Mouse (Mus musculus) kidney, postnatal 25 days (tissue): ENCODE results near the gene Tiprl.

ENCODE experiments used
- DNase-seq, 2 experiments: peaks; one replicate each; pipeline ENCODE4 v3.0.0; 2021; ENCODE audit warnings: mixed read lengths in 2 of 2

Tiprl gene

GRCm38 (mm10) chr1:165236321-165237298 is at the start of gene Tiprl:
Gene Tiprl, minus strand, starts transcription at chr1:165236996.
- peak; percentile 97 to 98 for DNase-seq

DNA sequence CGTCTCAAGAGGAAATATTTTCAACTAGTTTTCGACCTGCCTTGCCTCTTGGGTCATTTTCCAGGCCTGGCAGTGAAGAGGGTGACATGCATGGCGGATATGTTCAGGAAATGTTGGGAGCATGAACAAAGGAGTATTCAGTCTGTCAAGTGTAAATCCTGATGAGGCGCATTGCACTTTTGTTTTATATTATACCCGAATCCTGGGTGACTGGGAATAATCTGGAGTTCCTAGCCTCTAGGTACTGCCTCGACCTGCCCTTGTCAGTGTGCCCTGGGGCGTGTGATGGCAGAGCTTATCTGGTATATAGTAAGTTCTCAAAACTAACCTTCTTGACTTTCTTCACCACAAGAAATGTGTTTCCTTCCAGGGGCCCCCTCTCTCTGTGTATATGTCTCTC is 47.3 kb upstream of the Tiprl start:
- no peak for DNase-seq

DNA sequence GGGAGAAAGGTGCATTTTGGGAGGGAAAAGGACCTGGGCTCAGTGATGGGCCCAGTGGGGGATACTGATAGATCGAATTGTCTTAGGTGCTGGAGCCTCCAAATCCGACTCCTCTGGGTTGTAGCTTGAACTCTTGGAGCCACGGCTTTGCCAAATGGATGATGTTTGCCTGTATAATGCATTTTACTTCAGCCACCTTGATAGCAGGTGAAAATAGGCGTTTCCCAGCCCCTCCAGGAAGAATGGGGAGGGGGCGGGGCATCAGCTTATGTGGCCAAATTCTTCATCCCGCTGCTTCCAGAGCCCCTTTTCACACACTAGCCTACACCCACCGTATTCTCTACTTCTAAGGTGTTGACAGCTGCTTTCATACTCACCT is 46.2 kb upstream of the Tiprl start:
- no peak for DNase-seq

DNA sequence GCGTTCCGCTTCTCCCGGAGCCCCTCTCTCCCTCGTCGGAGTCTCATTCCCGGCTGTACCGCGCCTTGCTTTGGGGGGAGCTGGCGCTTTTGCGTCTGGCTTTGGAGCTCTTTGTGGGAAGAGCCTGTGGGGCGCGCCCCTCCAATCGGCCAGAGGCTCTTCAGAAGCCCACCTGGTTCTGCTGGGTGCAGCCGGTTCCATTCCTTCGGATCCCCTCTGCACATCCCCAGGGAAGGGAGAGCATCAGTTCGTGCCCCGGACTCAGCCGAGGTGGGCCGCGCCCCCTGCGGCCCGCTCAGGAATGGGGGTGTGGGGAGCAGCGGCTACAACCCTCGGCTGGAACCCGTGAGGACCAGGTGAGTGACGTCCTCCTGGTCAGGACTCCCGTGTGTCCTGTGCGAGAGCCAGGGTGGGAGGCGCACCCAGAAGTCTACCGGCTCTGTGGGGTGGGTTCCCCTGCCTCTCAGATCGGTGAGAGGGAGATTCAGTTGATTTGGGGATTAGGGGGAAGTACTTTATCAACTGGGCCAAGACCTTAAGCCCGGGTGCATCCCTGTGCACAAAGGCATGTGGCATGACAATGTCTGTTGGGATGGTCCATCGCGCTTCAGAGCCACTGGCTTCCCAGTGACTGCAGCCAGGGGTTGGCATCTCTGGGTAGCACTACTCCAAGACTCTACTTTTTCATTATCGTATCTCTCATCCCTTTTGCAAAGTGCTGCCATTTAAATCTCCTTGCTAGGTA is 45.6 kb upstream of the Tiprl start:
- no peak for DNase-seq

GRCm38 (mm10) chr1:165281351-165282221 is 44.8 kb upstream of the Tiprl start:
- DNase-seq: peak; percentile 60 to 82

- no peak for DNase-seq
These were observed 43.9 kb upstream of the Tiprl start for GRCm38 (mm10) chr1:165280741-165281140.

DNA sequence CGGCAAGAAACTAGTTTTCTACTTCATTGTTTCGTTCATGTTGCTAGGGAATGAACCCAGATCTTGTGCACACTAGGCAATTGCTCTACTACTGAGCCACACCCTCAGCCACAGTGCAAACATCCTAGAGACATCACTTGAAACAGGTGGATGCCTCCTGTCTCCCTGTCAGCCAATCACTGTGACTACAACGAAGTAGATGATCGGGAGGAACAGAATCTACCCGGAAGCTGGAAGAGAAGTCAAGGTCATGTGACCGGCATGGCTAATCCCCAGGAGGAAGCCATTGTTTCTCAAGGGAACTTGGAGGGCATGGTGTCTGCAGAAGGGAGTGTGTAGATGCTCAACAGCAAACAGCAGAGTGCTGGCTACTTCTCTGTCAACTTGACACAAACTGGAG is 38.1 kb upstream of the Tiprl start:
- DNase-seq: no peak

- peak; percentile 61 to 81 for DNase-seq
These were observed 15.4 kb upstream of the Tiprl start for GRCm38 (mm10) chr1:165252027-165252671.

GRCm38 (mm10) chr1:165250546-165250945 is 13.8 kb upstream of the Tiprl start:
- DNase-seq: no peak

- DNase-seq: no peak
These were observed 12.0 kb upstream of the Tiprl start for GRCm38 (mm10) chr1:165248842-165249241.

- no peak for DNase-seq
These were observed 11.0 kb upstream of the Tiprl start for GRCm38 (mm10) chr1:165247788-165248187.

- no peak for DNase-seq
These were observed 10.3 kb upstream of the Tiprl start for GRCm38 (mm10) chr1:165247085-165247484.

GRCm38 (mm10) chr1:165246587-165246986 is 9.8 kb upstream of the Tiprl start:
- no peak for DNase-seq

GRCm38 (mm10) chr1:165235846-165236245 is 950 bp downstream of the Tiprl start:
- no peak for DNase-seq

- peak in 1 of 2 experiments; percentile 49 for DNase-seq
These were observed 3.0 kb downstream of the Tiprl start for GRCm38 (mm10) chr1:165233806-165234205.

DNA sequence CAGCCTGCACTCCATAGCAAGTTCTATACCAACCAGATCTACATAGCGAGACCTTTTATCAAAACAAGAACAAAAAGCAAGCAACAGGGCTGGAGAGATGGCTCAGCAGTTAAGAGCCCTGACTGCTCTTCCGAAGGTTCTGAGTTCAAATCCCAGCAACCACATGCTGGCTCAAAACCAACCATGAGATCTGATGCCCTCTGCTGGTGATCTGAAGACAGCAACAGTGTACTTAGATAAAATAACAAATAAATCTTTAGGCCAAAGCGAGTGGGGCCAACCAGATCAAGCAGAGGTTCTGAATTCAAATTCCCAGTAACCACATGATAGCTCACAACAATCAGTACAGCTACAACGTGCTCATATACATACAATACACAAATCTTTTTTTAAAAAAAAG is 6.1 kb downstream of the Tiprl start:
- DNase-seq: no peak

- DNase-seq: peak; percentile 60 to 73
These were observed 7.2 kb downstream of the Tiprl start for GRCm38 (mm10) chr1:165229577-165229976.

DNA sequence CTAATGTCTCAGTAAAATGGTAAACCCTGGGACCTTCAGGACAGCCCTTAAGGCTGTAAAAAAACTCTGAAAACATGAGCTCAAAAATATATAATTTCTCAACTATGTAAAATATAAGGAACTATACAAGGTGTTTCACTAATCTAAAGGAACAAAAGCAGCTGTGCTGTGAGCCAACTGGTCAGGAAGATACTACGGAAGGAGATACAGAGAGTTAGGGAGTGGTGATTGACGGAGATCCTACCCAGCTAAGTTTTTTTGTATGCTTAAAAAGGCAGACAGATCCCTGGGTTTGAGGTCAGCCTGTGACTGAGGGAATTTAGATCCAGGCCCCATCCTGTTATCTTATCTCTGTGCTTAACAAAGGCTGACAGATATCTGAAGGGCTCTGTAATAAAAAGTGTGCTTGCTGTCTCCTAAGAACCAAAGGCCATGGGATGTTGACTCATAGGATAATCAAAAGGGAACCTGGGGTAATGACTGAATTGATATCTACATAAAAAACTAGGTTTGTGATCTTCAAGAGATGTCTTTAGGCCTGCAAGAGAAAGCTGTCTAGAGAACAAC is 19.7 kb downstream of the Tiprl start:
- DNase-seq: no peak

DNA sequence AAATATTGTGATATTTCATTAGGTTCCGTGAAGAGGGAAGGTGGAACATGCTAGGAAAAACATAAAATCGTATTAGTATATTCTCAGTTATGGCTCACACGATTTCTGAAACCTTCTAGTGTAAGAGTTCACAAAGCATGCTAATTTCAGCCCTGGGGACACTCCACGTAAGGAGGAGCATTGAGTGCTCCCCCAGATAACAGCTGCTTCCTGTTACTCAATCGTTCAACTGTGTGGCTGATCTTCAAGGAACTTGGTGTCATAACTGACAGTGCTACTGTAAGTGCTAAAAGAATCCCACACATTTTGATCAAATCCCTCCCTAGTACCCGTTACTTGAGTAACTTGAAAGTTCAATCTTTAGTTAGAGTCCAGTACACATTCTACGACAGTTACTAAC is 21.0 kb downstream of the Tiprl start:
- DNase-seq: no peak

DNA sequence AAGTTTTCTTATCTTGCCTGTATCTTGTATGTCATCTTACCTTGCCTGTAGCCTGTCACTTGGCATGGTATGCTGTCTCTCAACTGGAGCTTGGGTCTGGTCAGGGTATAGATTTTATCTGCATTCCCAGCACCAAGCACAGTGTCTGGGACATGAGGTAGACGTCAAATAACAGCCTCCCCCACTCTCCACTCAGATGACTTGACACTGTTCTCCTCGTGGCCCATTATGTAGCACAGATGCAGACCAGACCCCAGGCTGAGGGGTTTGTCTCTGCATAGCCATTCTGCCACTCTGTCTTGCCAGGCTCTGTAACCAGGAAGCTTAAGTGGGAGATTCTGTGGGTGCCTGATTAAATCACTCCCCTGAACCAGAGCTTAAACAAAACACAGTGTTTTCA is 31.2 kb downstream of the Tiprl start:
- DNase-seq: no peak

DNA sequence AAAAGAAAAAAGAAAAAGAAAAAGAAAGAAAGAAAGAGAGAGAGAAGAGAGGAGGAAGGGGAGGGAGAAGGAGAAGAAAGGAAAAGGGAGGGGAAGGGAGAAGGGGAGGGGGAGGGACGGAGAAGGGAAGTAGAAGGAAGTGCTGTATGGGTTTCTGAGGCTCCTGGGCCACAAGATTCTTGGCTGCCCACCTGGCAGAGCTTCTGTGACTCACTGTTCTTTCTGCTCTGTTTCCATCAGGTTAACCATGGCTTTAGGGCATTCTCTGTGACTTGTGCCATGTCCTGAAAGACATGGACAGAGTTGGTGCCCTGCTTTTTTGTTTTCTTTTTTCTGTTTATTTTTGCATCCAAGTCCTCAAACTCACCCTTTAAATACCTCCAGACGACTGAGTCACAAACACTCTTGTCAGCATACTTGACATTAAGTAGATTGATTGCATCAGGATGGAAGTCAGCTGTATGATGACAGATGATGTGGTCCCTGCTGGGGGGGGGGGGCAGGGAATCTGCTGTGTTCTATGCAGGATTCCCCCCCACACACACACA is 33.2 kb downstream of the Tiprl start:
- no peak for DNase-seq
